Mouse (Mus musculus): ENCODE measurements around the gene Ccdc169. TPM values are rescaled to one million over a fixed set of nuclear protein-coding genes. Genes with fewer than 3 reads are reported as not detected.

Gene Ccdc169
- polyA plus RNA-seq, 1 experiment from 2014 or later, result not detected

DNA sequence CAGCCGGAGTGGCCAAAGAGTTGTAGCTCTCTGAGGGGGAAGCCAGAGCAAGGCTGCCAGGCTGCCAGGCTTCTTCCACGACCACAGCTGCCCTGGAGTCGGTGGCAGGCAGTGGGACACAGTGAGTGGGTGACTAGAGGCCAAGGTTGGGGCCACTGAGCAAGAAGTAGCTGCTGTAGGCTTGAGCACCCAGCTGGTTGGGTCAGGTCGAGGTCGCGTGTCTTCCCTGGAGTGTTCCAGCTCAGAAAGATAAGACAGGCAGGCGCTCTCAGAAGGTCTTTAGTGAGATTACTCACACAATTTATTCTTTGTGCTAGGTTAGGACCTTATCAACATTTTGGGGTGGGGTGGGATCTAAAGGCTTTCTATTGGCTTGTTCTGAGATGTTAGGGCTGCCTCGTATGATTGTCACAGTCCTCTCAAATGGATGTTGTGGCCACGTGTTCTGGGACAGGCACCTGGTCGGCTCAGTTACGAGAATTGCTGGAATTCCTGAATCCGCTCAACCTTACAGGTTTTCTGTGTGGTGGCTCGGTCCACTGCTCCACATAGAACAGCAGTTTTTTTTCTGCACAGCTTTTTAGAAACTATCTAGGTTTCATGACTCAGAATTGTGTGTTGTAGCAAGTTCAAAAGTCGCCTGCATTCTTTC, 31.6 kb upstream of the Ccdc169 start:
- Histone ChIP-seq H3K4me1 (replicated peaks) (peaks cover 7% of the 10 kb centered on the region; the same call in 1 of the 2 replicates), H3K4me2 (no peak overlapping the region), H3K4me3 (no peak overlapping the region), H3K27ac (no peak overlapping the region), H3K9me3 (replicated peaks) (no peaks in the 10 kb centered on the region), H3K36me3 (no peaks in the 10 kb centered on the region), H3K9ac (no peak overlapping the region), H3K27me3 (no peaks in the 10 kb centered on the region)
- 53% methylated on average over 14 of the region's 14 CpGs for WGBS
- no peak for ATAC-seq (replicated peaks; ENCODE audit: insufficient number of reproducible peaks, insufficient read depth, low FRiP score, low read depth)

GRCm38 (mm10) chr3:55106051-55106450, 31.1 kb upstream of the Ccdc169 start:
- Histone ChIP-seq H3K27ac (no peak overlapping the region), H3K27me3 (no peaks in the 10 kb centered on the region), H3K4me1 (replicated peaks) (peaks cover 7% of the 10 kb centered on the region; the same call in 1 of the 2 replicates), H3K9ac (no peak overlapping the region), H3K4me2 (no peak overlapping the region), H3K4me3 (no peak overlapping the region), H3K9me3 (replicated peaks) (no peaks in the 10 kb centered on the region), H3K36me3 (no peaks in the 10 kb centered on the region)
- no peak for ATAC-seq (replicated peaks; ENCODE audit: insufficient number of reproducible peaks, insufficient read depth, low FRiP score, low read depth)
- WGBS, result 77% methylated on average over 17 of the region's 17 CpGs

DNA sequence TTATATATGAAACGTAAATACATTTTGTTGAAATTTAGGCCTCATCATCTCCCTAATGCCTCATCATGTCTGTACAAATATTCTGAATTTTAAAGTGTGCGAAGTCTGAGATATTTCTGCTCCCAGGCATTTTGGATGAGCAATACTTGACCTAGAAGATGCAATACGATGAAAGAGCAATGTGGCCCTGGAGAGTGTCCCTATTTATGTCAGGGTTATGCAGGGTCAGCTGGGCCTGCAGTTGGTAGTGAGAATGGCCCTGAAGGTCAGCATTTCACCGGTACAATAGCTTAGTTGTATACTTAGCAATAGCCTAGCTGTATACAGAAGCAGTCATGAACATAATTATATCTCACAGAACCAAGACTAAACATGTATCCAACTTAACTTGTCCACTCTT, 28.0 kb upstream of the Ccdc169 start:
- Histone ChIP-seq H3K36me3 (no peaks in the 10 kb centered on the region), H3K4me3 (no peak overlapping the region), H3K27me3 (no peaks in the 10 kb centered on the region), H3K4me1 (replicated peaks) (peaks cover 18% of the 10 kb centered on the region), H3K4me2 (no peak overlapping the region), H3K9ac (no peak overlapping the region), H3K27ac (no peak overlapping the region), H3K9me3 (replicated peaks) (no peaks in the 10 kb centered on the region)
- 75% methylated on average over 4 of the region's 4 CpGs for WGBS
- no peak for ATAC-seq (replicated peaks; ENCODE audit: insufficient number of reproducible peaks, insufficient read depth, low FRiP score, low read depth)

- 1% methylated on average over 52 of the region's 58 CpGs for WGBS
- Histone ChIP-seq H3K4me3 (peak within 1 kb of the TSS; percentile 83), H3K4me2 (peak within 1 kb of the TSS; percentile 78), H3K4me1 (replicated peaks) (peaks cover 33% of the 10 kb centered on the region), H3K9me3 (replicated peaks) (no peaks in the 10 kb centered on the region), H3K36me3 (peaks cover 3% of the 10 kb centered on the region), H3K27me3 (no peaks in the 10 kb centered on the region), H3K27ac (peak within 1 kb of the TSS; percentile 94), H3K9ac (peak within 1 kb of the TSS; percentile 95)
- peak; percentile 93 for ATAC-seq (replicated peaks; ENCODE audit: insufficient number of reproducible peaks, insufficient read depth, low FRiP score, low read depth)
These were observed 25.0 kb upstream of the Ccdc169 start, which contains the start of gene Spg20 for GRCm38 (mm10) chr3:55111935-55112709. Gene Spg20 (plus strand): TSS chr3:55112108.

GRCm38 (mm10) chr3:55112710-55113415, 24.3 kb upstream of the Ccdc169 start:
- H3K36me3 ChIP-seq, result peaks cover 10% of the 10 kb centered on the region
- ATAC-seq (replicated peaks; ENCODE audit: insufficient number of reproducible peaks, insufficient read depth, low FRiP score, low read depth), result no peak
- peak overlapping the region; percentile 78 for H3K4me2 ChIP-seq

DNA sequence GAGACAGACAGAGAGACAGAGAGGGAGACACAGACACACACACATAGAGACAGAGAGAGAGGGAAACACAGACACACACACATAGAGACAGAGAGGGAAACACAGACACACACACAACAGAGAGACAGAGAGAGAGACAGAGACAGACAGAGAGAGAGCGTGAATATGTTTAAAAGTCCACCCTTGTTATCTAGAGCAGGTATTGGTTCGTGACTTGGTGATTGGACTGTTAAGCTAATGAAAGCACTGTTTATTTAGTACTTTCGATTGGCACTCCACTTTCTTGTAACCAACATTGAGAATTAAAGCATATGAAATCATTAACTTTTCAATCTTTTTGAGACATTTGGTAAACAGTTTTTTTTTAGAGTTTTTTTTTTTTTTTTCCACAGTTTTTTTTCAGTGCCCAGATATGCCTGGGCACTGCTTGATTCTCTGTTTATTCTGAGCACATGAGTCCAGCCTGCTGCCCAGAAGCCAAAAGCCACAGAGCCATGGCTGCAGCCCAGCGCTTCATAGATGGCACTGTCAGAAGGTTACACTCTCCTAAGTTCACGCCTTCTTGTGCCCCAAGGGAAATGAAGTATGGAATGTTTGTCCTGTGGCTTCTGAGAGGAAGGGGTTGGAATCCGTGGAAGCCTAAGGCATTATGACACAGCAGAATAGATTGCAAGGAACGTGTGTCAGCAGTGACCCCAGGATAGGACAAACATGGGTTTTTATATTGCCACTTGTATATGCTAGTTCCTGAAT, 22.6 kb upstream of the Ccdc169 start:
- 42% methylated on average over 7 of the region's 7 CpGs for WGBS
- no peak for ATAC-seq (replicated peaks; ENCODE audit: insufficient number of reproducible peaks, insufficient read depth, low FRiP score, low read depth)
- no peak overlapping the region for H3K9ac ChIP-seq
- peaks cover 33% of the 10 kb centered on the region for H3K4me1 ChIP-seq (replicated peaks)
- no peaks in the 10 kb centered on the region for H3K9me3 ChIP-seq (replicated peaks)
- H3K4me3 ChIP-seq, result no peak overlapping the region
- no peaks in the 10 kb centered on the region for H3K27me3 ChIP-seq
- H3K27ac ChIP-seq, result 0 out of 2 replicates have a peak overlapping the region, but pooled peaks have one; percentile 2
- peaks cover 23% of the 10 kb centered on the region for H3K36me3 ChIP-seq
- H3K4me2 ChIP-seq, result no peak overlapping the region

More at GRCm38 (mm10) chr3:55112710-55113415, 24.3 kb upstream of the Ccdc169 start:
- peak overlapping the region; percentile 83 for H3K4me3 ChIP-seq
- peak overlapping the region; percentile 95 for H3K9ac ChIP-seq
- no peaks in the 10 kb centered on the region for H3K9me3 ChIP-seq (replicated peaks)
- H3K27ac ChIP-seq, result peak overlapping the region; percentile 94
- WGBS, result 37% methylated on average over 16 of the region's 16 CpGs
- H3K27me3 ChIP-seq, result no peaks in the 10 kb centered on the region
- peaks cover 33% of the 10 kb centered on the region for H3K4me1 ChIP-seq (replicated peaks)

GRCm38 (mm10) chr3:55115071-55115470, 22.1 kb upstream of the Ccdc169 start:
- Histone ChIP-seq H3K4me3 (no peak overlapping the region), H3K9me3 (replicated peaks) (no peaks in the 10 kb centered on the region), H3K4me2 (no peak overlapping the region), H3K27me3 (no peaks in the 10 kb centered on the region), H3K9ac (no peak overlapping the region), H3K4me1 (replicated peaks) (peaks cover 34% of the 10 kb centered on the region), H3K36me3 (peaks cover 23% of the 10 kb centered on the region), H3K27ac (0 out of 2 replicates have a peak overlapping the region, but pooled peaks have one; percentile 2)
- 41% methylated on average over 1 of the region's 1 CpGs for WGBS
- ATAC-seq (replicated peaks; ENCODE audit: insufficient number of reproducible peaks, insufficient read depth, low FRiP score, low read depth), result no peak

GRCm38 (mm10) chr3:55115989-55116388, 21.1 kb upstream of the Ccdc169 start:
- no peak for ATAC-seq (replicated peaks; ENCODE audit: insufficient number of reproducible peaks, insufficient read depth, low FRiP score, low read depth)
- H3K27me3 ChIP-seq, result no peaks in the 10 kb centered on the region
- peak overlapping the region; percentile 35; the same call in 1 of the 2 replicates for H3K4me2 ChIP-seq
- no peak overlapping the region; the same call in 1 of the 2 replicates for H3K4me3 ChIP-seq
- H3K4me1 ChIP-seq (replicated peaks), result peaks cover 40% of the 10 kb centered on the region
- H3K9me3 ChIP-seq (replicated peaks), result no peaks in the 10 kb centered on the region
- peak overlapping the region; percentile 13; the same call in 1 of the 2 replicates for H3K27ac ChIP-seq
- WGBS, result 43% methylated on average over 8 of the region's 8 CpGs
- peaks cover 29% of the 10 kb centered on the region for H3K36me3 ChIP-seq
- H3K9ac ChIP-seq, result 0 out of 2 replicates have a peak overlapping the region, but pooled peaks have one; percentile 28

- no peak overlapping the region for H3K4me3 ChIP-seq
- no peak overlapping the region for H3K27ac ChIP-seq
- H3K9ac ChIP-seq, result no peak overlapping the region
- no peaks in the 10 kb centered on the region for H3K9me3 ChIP-seq (replicated peaks)
- WGBS, result 79% methylated on average over 6 of the region's 6 CpGs
- no peak for ATAC-seq (replicated peaks; ENCODE audit: insufficient number of reproducible peaks, insufficient read depth, low FRiP score, low read depth)
- H3K4me1 ChIP-seq (replicated peaks), result peaks cover 26% of the 10 kb centered on the region
- H3K36me3 ChIP-seq, result peaks cover 51% of the 10 kb centered on the region
- no peaks in the 10 kb centered on the region for H3K27me3 ChIP-seq
- H3K4me2 ChIP-seq, result no peak overlapping the region
These were observed 17.8 kb upstream of the Ccdc169 start for GRCm38 (mm10) chr3:55119275-55119898.

DNA sequence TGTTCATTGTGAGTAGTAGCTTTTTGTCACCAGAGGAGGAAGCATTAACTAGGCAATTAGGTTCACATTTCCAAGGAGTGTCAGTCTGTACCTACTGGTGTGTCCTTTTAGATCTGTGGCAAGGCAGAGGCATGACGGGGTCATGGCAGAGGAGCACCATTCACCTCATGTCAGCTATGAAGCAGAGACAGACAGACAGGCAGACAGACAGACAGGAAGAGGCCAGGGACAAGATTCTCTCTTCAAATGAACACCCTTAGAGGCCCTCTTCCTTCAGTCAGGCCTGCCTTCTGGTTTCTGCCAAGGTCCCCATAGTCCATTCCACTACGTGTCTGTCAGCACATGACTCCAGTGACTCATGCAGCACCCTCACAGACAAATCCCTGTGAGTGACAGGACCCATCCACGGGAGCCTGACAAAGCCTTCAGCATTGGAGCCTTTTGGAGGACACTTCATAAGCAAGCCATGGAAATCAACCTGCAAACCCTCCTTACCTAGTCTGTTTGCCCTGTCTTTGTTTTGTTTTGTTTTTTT, 14.7 kb upstream of the Ccdc169 start:
- no peak for ATAC-seq (replicated peaks; ENCODE audit: insufficient number of reproducible peaks, insufficient read depth, low FRiP score, low read depth)
- WGBS, result 64% methylated on average over 3 of the region's 3 CpGs
- peaks cover 7% of the 10 kb centered on the region for H3K4me1 ChIP-seq (replicated peaks)
- no peak overlapping the region for H3K27ac ChIP-seq
- no peak overlapping the region for H3K4me3 ChIP-seq
- no peaks in the 10 kb centered on the region for H3K27me3 ChIP-seq
- H3K9ac ChIP-seq, result no peak overlapping the region
- H3K9me3 ChIP-seq (replicated peaks), result no peaks in the 10 kb centered on the region
- H3K36me3 ChIP-seq, result peaks cover 73% of the 10 kb centered on the region
- H3K4me2 ChIP-seq, result no peak overlapping the region
